Mouse (Mus musculus) heart, adult 2 months (tissue): ENCODE measurements around the gene Brcc3. TPM values are rescaled to one million over a fixed set of nuclear protein-coding genes. Genes with fewer than 3 reads are reported as not detected.
"Not testable (repeated sequence)": the region's sequence is repeated elsewhere in the genome, so short reads cannot be mapped to it uniquely, and the experiment has no call there.

Experiments
- DNase-seq, 2 experiments: peaks; one replicate each; pipeline ENCODE4 v3.0.0; 2021
- H3K27ac ChIP-seq: fragments of 200-600 bp; 2 replicates; pipeline ENCODE4 v1.8.1; 2022
- H3K27me3 ChIP-seq: fragments of 200-500 bp; 2 replicates; pipeline ENCODE4 v1.6.1; 2012; ENCODE audit warnings: mild to moderate bottlenecking, low read length, inconsistent platforms, mixed read lengths; ENCODE audit not compliant: control insufficient read depth, insufficient read depth
- H3K36me3 ChIP-seq: fragments of 200-500 bp; 2 replicates; pipeline ENCODE4 v1.6.1; 2012; ENCODE audit warnings: low read length, inconsistent platforms; ENCODE audit not compliant: control insufficient read depth, insufficient read depth
- H3K4me1 ChIP-seq: fragments of 200-500 bp; 2 replicates; pipeline ENCODE4 v1.6.1; 2011; ENCODE audit warnings: low read length; ENCODE audit not compliant: control insufficient read depth, insufficient read depth
- H3K4me3 ChIP-seq: fragments of 200-600 bp; 2 replicates; pipeline ENCODE4 v1.8.1; 2022
- H3K79me2 ChIP-seq: fragments of 200-500 bp; replicated peaks from 2 replicates; pipeline ENCODE4 v1.6.1; 2012; ENCODE audit warnings: mild to moderate bottlenecking, inconsistent platforms, low read length, moderate library complexity, mixed read lengths; ENCODE audit not compliant: control insufficient read depth, insufficient read depth
- H3K9ac ChIP-seq: fragments of 200-500 bp; 2 replicates; pipeline ENCODE4 v1.6.1; 2012; ENCODE audit warnings: low read depth, mild to moderate bottlenecking, control low read depth, inconsistent platforms, low read length, mixed read lengths
- CTCF ChIP-seq: fragments of 200-600 bp; IDR thresholded peaks from 2 replicates; pipeline ENCODE4 v1.8.1; 2022; ENCODE audit warnings: antibody characterized with exemption, mild to moderate bottlenecking, moderate library complexity
- EP300 ChIP-seq: fragments of 200-500 bp; IDR thresholded peaks from 2 replicates; pipeline ENCODE4 v1.6.1; 2011; ENCODE audit warnings: low read depth, low read length, control low read depth; ENCODE audit not compliant: insufficient read depth
- POLR2A ChIP-seq: fragments of 200-500 bp; IDR thresholded peaks from 2 replicates; pipeline ENCODE4 v1.6.1; 2011; ENCODE audit warnings: mild to moderate bottlenecking, low read depth, low read length, control low read depth; ENCODE audit not compliant: insufficient read depth
- WGBS: fragments of 180-500 bp; shearing (Covaris S2); methylation state at CpG from one replicate; pipeline ENCODE4 v1.1.7; 2018; 5-methylcytosine and 5-hydroxymethylcytosine counted together
- intact Hi-C: fragments of 180-260 bp; cut with DNase I; formaldehyde crosslinking; loops from one replicate; pipeline ENCODE4 v1.15.1; 2025
- polyA plus RNA-seq: library from polyadenylated mRNA; depleted of rRNA; stranded (reverse); fragments of >200 nt; gene quantifications from 2 replicates; pipeline ENCODE4 v1.2.3, GENCODE M21; 2012; rRNA removed
- total RNA-seq, 2 experiments: library from RNA; stranded (reverse); gene quantifications; 2 replicates each; pipeline ENCODE4 v1.2.3; 2021

The Brcc3 gene
- total and polyA plus RNA-seq, 3 experiments, result 9.7 to 28.6 (median 23.9) TPM

DNA sequence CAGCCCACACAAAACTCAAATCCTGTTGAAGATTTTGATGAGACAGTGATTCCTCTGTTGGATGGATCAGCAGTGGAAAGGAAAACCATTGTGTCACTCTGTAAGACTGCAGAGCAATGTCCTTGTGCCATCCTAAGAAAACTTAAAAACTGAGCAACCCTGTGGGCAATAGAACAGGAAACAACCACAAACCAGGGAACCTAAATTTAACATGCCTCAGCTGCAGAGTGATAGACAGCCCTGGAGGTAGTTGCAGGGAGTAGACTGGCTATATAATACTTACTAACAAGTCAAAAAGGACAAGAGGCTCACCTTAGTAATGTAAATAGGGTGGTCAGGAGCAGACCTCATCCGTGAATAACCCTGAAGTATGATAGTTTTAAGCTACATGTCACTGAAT is 38.2 kb downstream of the Brcc3 start:
- H3K36me3 ChIP-seq, result no peaks in the 10 kb centered on the region
- H3K4me1 ChIP-seq, result no peaks in the 10 kb centered on the region
- no peak overlapping the region for H3K9ac ChIP-seq
- 80% methylated on average over 1 of the region's 1 CpGs for WGBS
- H3K79me2 ChIP-seq, result no peaks in the 10 kb centered on the region
- no peak for DNase-seq
- no peaks in the 10 kb centered on the region for H3K27me3 ChIP-seq
- H3K4me3 ChIP-seq, result no peak overlapping the region
- intact Hi-C loops, result no loop called here
- no peak for TF ChIP-seq EP300
- no peak for TF ChIP-seq POLR2A
- no peak for TF ChIP-seq CTCF
- H3K27ac ChIP-seq, result no peak overlapping the region

DNA sequence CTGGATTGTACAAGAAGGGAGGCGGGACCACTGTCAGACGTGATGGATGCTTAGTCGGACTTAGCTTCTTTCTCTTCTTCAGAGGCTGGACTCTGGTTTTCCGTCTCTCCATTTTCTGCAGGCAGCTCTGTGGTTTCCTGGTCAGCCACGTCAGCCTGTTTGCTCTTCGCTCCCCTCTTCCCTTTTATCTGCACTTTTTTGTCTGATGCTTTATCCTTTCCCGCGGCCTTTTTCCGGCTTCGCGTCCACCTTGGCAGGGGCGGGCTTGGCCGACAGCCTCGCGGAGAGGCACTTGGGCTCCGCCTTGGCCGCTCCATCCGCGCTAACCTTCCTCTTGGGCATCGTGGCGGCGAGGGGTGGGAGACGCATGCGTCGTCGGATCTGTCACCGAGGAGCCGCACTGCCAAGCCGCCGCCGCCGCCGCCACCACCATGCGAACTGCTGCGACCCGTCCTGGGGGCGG is 58.8 kb downstream of the Brcc3 start:
- H3K27ac ChIP-seq, H3K27me3 ChIP-seq, H3K79me2 ChIP-seq, H3K4me1 ChIP-seq, intact Hi-C loops, H3K36me3 ChIP-seq: not testable (repeated sequence)
- peak; percentile 51 to 64 for DNase-seq
- WGBS, result 22% methylated on average over 37 of the region's 37 CpGs
- Histone ChIP-seq H3K9ac (peak overlapping the region; percentile 44; the same call in 1 of the 2 replicates), H3K4me3 (peak overlapping the region; percentile 39; the same call in 1 of the 2 replicates)

DNA sequence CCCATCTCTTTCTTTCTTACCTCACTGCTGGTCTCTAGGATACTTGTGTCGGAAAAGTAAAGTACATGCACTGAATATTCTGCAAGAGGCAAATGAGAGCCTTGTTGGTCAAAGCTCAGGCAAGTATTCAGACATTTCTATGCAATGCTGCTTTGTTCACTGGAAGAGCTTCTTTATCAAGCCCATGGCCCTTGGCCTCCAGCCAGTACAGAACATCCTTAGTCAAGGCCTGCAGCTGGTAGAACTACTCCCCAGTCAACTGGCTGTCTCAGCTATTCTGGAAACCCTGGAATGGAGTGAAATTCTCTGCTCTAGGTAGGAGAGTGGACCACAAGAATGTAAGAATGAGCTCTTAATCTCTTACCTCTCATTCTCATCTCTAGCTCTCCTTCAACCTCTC is 73.5 kb downstream of the Brcc3 start:
- Histone ChIP-seq H3K36me3 (no peaks in the 10 kb centered on the region), H3K79me2 (no peaks in the 10 kb centered on the region), H3K9ac (no peak overlapping the region), H3K27me3 (no peaks in the 10 kb centered on the region), H3K4me1 (no peaks in the 10 kb centered on the region), H3K4me3 (no peak overlapping the region), H3K27ac (no peak overlapping the region)
- intact Hi-C loops, result no loop called here
- no peak for DNase-seq
- 66% methylated on average over 1 of the region's 1 CpGs for WGBS
- TF ChIP-seq EP300, result no peak
- no peak for TF ChIP-seq CTCF

Other genes with a start within 250 kb of the Brcc3 start
- gene Fundc2, start 34.2 kb upstream of the Brcc3 start, total RNA-seq, result 100 to 1,000 TPM; 144 to 190 TPM
- 31.3 and 63.0 TPM in 2 replicates for gene Fundc2, start 34.2 kb upstream of the Brcc3 start, polyA plus RNA-seq
- 1 to 10 TPM; 1.0 to 2.4 TPM for gene F8, start 34.0 kb upstream of the Brcc3 start, total RNA-seq
- gene F8, start 34.0 kb upstream of the Brcc3 start, polyA plus RNA-seq, result 0.45 and 1.8 TPM in 2 replicates
- 1 to 10 TPM; 8.7 to 9.6 TPM for gene Cmc4, start within 50 bp of the Brcc3 start, total RNA-seq
- 4.3 and 4.8 TPM in 2 replicates for gene Cmc4, start within 50 bp of the Brcc3 start, polyA plus RNA-seq
- gene Mtcp1, start within 50 bp of the Brcc3 start, total RNA-seq, result 1 to 10 TPM; 2.6 TPM
- gene Mtcp1, start within 50 bp of the Brcc3 start, polyA plus RNA-seq, result 3.3 and 6.4 TPM in 2 replicates
- gene Vbp1, start 97.7 kb downstream of the Brcc3 start, total RNA-seq, result 10 to 100 TPM; 37.8 to 39.8 TPM
- 6.5 and 14.4 TPM in 2 replicates for gene Vbp1, start 97.7 kb downstream of the Brcc3 start, polyA plus RNA-seq
- under 1 TPM; 0.08 to 0.25 TPM for gene Rab39b, start 161.6 kb downstream of the Brcc3 start, total RNA-seq
- gene Rab39b, start 161.6 kb downstream of the Brcc3 start, polyA plus RNA-seq, result 0.08 and 0.09 TPM in 2 replicates